Mouse (Mus musculus): Measurements from ENCODE around the gene Grm7.

Grm7 gene

GRCm38 (mm10) chr6:111371581-111372349 is 726.4 kb downstream of the Grm7 start:
- no peak for DNase-seq

GRCm38 (mm10) chr6:111372626-111373380 is 727.4 kb downstream of the Grm7 start:
- DNase-seq, result no peak

DNA sequence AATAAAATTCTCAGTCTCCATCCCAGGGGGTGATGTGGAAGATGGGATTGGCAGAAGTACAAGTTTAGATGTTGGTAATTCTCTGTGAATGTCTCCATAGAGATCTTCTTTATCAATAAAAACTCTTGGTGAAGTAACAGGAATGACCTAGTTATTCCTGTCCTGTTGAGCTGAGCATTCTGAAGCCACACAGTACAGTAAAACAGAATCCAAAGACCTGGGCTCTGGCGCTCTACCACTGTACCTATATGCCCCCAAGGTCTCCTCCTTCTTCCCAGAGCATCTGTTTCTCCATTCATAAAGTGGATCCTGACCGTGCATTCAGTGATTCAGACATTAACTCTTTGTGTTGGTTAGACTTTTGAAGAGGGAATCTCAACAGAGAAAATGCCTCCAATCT is 735.3 kb downstream of the Grm7 start:
- DNase-seq, result no peak

DNA sequence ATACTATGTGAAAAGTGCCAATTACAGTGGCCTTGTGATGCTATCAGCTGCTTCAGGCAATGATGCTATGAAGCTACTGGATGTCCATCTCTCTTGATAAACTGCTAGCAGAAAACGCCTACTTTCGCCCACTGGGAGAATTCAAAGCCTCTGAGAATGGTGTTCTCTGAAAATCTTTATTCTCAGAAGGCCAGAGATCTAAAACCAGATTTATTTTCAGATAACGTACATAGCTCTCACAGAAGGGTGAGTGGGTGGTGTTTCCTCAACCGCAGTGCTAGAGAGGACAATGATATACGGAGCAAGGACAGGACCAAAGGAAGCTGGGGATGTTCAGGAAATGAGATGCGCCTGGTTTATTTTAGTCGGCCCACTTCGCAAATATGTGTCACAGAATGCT is 763.4 kb downstream of the Grm7 start:
- no peak for DNase-seq

DNA sequence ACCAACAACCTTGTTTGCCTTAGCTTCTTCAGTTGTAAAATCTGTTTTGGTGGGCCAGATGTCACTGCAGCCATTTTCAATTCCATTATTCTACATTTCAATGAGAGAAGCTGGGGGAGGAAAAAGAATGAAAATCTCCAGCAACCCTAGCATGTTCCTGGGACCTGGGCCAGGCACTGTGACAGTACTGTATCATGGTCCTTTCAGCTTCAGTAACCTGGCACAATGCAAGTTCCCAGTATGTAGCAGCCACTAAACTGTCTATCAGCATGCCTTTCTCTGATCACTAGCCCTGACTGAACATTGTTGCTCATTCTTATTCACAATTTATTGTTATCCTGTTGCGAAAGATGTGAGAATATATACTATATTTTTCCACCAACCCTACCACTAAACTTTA is 779.4 kb downstream of the Grm7 start:
- DNase-seq, result no peak

DNA sequence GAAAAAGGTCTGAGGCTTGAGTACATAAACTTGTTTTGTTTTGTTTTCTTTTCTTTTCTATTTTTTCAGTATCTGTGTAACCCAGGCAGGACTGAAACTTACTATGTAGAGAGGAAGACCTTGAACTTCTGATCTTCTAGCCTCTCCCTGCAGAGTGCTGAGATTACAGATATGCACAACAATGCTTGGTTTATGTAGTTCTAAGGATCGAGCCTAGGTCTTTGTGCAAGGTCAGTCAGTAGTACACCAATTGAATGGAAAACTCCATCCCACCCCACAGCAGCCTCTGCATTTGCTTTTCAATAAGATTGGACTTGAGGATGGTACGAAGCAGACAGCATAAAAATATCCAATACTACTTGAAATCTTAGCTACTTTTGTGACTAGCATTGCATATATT is 800.8 kb downstream of the Grm7 start:
- DNase-seq, result no peak

DNA sequence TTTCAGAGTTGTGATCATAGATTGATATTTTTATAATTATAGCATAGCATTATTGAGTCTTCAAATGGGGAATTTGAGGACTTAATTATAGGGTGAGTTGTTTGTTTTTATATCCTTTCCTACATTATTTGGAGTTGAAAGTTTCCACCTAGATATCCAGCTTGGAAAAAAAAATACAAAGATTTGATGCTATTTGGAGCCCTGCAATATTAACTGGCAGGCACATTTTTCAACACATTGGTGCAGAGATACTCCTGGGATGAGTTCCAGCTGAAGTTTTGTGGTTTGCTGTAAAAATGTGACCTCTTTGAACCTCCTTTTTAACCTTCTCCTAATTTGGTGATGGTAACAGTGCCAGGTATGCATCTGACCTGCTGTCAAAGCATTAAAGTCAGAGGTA is 802.5 kb downstream of the Grm7 start:
- DNase-seq, result no peak

DNA sequence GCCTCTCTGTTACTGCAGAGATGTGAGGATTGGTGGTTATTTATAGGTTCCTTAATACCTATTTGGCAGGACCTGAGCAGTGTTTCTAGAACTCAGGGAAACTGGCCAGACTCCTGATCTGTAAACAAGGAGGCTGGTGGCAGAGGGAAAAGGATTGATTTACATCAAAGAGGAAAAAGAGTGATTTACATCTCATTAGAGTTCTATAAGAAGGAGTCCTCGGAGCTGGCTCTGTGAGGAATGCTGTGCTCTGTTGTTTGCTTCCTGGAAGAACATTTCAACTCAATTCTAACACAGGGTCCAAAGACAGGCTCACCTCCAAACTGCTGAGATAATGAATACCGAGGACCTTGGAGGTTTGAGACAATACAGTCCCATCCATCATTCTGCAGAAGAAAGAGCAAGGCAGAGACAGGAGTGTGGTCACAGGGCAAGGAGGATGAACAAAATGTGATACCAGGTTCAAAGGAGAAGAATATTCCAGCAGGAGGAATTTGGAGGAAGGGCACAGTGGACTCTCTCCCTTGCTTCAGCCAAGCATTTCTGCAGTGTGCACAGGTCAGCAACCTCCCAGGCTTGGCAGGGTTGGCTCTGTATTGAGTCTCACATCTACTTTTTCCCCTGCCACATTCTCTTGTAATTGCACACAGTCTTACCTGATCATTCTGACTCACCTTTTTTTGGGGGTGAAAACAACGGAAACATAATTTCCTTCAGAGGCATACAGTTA is 803.8 kb downstream of the Grm7 start:
- no peak for DNase-seq

GRCm38 (mm10) chr6:111481866-111482265 is 836.5 kb downstream of the Grm7 start:
- no peak for DNase-seq

DNA sequence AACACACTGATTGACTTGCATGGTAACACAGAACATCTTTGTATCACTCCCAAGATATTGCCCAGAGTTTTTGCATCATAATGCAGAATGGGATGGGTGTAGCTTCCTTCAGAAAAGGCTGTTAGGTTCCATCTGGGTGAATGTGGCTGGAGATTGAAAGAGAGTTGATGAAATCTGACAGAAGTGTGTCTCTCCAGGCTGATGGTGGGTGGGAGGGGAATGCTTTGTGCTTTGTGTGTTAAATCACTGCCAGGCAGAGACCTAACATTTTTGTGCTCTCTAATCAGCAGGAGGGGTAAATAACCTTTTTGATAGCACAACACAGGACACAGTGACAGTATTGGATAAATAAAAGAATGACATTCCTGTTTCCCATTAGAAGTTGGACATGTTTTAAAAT is 840.7 kb downstream of the Grm7 start:
- no peak for DNase-seq

GRCm38 (mm10) chr6:111487556-111487955 is 842.2 kb downstream of the Grm7 start:
- DNase-seq, result no peak

DNA sequence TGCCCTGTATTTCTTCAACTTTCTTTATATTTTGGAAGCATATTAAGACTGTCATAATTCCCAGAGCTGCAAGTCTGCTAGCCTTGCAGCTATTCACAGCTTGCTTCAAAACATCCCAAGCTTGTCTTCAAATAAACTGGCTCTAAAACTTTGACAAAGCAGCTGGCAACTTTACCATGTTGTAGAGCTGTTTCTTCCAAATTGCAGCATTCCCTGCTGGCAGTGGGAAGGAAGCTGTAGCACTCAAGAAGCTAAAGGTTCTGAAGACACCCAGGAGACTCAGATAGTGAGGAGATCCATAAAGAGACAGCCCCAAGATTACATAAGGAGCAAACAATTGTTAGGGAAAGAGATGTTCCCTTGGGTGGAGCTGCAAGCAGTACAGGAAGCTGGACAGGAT is 846.8 kb downstream of the Grm7 start:
- no peak for DNase-seq

DNA sequence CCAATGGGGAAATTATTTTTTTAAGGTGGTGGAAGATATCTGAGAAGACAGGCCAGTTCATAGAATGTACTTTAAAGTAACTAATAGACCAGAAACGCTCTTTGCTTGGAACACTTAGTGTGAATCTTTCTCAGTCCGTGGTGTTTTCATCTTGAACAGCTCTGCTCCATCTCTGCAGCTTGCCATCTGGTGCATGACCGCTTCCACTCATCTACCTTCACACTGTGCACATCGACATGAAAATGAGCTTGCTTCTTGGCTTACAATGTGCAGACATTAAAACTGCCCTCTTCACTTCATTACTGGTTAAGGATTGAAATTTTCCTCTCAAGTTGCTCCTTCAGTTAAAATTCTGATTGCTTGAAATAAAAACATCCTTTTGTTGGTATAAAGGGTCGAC is 854.2 kb downstream of the Grm7 start:
- DNase-seq, result no peak

- no peak for DNase-seq
These were observed 865.5 kb downstream of the Grm7 start for GRCm38 (mm10) chr6:111510768-111511459.

DNA sequence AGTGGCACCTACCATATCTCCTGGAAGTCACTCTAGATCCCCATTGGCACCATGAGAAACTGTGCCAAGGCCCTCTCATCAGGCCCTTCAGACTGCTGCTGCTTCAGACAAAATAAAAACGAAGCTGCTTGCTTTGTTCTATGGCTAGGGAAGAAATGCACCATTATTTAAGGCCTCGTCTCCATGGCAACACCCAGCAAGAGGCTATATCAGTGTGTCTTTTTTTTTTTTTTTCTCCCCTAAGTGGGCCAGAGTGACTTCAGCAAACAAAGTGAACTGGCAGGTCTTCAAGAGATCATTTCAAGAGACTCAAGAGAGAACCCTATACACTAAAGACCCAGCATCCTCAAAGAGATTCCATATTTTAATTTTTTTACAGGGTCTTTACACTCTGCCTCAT is 867.0 kb downstream of the Grm7 start:
- no peak for DNase-seq

DNA sequence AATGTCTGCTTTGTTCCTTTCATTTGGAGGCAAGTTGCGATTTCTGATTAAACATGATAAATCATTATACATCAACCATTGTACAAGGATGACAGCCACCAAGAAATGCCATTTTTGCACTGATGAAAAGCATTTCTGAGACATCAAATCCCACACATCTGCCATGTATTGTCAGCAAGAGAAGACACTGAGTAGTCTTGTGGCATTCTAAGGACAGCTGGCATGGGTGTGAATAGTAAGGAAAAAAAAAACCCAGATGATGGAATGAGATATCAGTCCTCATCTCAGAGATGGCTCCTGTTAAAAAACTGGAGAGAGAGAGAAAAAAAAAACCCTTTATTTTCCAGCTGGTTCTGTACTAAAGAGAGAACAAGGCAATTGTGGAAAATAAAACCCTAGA is 875.8 kb downstream of the Grm7 start:
- no peak for DNase-seq

DNA sequence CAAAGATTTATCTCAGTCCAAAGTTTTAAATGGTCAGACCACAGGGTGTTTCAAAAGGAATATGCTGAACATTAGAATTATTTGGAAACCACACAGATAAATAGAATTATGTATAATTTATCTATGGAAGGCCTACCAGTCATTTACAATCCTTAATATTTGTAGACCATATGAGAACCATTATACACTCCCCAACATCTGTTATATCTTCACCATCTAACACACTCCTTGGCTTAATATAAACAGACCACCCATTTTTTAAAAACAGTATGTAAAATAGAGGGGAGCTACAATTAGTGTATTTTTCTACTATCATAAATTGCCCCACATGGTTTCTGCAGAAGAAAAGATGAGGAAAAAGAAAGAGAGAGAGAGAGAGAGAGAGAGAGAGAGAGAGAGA is 876.7 kb downstream of the Grm7 start:
- no peak for DNase-seq

DNA sequence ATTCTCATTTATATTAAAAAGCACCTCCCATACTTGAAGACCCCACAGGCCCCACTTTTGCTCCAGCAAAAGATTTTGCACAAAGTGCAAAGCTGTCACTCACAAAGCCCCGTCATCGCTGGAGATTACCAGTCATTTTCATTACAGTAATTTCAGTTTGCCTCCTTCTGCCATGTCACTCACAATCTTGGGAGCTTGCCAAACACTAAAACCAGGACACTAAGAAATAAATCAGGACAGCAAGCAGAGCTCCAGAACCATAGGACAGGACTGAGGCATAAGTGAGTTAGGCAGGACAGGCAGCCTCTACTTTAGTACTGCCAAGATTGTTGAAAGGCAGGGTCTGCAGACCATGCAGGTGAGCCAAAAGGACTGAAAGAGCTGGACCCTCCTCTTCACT is 884.6 kb downstream of the Grm7 start:
- no peak for DNase-seq

DNA sequence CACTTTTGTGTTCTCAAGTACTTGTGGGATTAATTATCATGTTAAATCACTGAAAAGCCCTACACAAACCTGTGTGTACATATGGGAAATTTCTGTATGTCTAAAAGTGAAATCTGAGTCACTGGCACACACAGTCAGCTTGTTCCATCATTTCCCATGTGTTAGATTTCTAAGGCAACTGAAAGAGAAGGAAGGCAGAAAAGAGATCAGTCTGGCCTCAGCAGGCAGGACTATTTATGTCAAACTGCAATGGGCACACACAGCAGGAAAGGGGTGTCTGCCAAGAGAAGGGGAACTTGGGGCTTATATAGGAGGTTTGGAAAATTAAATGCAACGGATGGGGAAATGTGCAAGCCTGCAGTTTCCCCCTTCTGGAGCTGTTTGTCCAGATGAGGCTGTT is 913.2 kb downstream of the Grm7 start:
- DNase-seq, result no peak

DNA sequence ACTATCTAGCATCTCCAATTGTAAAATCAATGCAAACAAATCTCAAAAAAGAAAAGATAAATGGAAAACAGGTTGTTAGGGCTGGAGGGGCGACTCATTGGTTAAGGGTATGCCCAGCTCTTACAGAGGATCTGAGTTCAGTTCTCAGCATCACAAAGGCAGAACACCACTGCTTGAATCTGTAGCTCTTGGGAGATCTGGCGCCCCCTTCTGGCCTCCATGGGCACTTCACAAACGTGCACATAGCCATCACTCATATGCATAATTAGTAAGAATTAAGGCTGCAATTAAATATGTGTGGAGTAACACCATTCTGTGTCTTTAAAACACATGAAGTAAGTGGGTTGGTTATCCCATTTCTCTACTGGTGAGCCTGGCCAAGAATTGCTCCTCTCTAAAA is 914.1 kb downstream of the Grm7 start:
- no peak for DNase-seq

- DNase-seq, result no peak
These were observed 916.0 kb downstream of the Grm7 start for GRCm38 (mm10) chr6:111561347-111561746.

GRCm38 (mm10) chr6:111571471-111572088 is 926.2 kb downstream of the Grm7 start:
- no peak for DNase-seq

DNA sequence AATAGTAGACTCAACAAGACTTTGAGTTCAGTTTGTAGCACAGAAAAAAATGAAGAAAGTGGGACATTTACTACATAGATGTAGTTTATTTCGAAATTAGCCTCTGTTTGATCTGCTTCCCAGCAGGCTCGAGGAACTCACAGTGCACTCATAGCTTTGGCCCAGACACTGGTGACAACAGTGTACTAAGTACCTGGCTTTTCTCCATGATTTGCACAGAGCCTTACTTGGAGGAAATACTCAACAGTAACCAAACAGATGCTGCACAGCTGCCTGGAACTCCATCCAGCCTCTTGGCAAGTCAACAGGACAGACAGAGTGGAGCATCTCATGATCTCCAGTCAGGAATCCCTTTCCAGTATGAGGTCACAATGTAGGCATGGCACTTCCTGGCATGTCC is 939.5 kb downstream of the Grm7 start:
- no peak for DNase-seq

Measured in liver (tissue).